Mouse (Mus musculus) lung, postnatal 0 days (tissue): Measurements from ENCODE around the gene Fat1.

Experiments
- CTCF ChIP-seq: IDR thresholded peaks from 2 replicates; pipeline ENCODE4 v1.5.1; 2016; ENCODE audit warnings: antibody characterized with exemption, mild to moderate bottlenecking
- EP300 ChIP-seq: IDR thresholded peaks from 2 replicates; pipeline ENCODE4 v1.6.1; 2016; ENCODE audit warnings: antibody characterized with exemption, mild to moderate bottlenecking, control low read depth

DNA sequence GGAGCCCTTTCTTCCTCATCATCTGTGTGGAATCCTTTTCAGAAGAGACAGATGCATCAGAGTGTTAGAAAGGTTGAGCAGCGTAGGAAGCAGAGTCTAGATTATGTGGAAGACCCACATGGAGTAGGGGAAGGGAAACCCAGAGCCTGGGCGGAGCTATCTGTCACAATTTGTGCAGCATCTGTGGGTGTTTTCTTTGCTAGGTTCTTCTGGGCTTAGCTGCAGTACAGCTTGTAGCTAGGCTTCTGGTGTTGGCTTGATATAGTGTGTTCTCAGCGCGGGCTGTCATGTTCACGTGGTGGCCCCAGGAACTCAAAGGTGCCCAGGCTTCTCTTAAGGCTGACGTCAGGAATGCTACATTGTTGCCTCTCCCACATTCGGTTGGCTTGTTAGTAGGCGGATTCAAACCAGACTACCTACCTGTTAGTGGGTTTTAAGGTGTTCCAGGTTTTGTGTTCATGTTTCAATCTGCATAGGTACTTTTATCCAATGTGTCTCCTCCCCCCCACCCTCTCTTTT is 32.3 kb downstream of the Fat1 start:
- no peak for TF ChIP-seq CTCF
- no peak for TF ChIP-seq EP300
